Comparison of ENCODE assay signal across 24 mouse cellular contexts in the genomic region with DNA sequence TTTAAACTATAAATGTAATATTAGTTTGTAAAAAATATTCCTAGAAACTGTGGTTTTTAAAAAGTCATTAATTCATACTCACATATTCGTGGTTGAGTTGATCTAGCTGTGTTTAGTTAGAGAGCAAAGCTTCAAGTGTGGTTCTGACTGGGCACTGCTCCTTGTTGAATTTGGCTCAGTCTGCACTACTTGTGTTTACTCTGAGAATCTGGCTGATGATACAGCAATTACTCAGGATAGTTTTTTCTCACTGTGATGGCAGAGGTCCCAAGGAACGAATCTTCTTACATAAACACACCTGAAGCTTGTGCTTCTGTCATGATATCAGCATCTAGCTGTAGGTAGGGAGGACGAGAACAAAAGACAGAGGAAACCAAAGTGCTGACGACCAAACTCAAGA. TPM values are rescaled to one million over a fixed set of nuclear protein-coding genes. Genes with fewer than 3 reads are reported as not detected.
DNase-seq lines count a peak whose midpoint lies in the region; ATAC-seq and TF ChIP-seq lines count a peak whose summit lies in the region.
"Had no signal": no experiment of that assay in that cellular context is flagged by ENCODE, and none has a peak within 500 bp of the region (broad histone marks: within the 10 kb centered on the region; RNA-seq: fewer than 3 reads in every experiment).

No protein-coding gene starts in this region.

- no peaks in the 10 kb centered on the region for H3K4me1 ChIP-seq in embryonic facial prominence, embryonic 14.5 days (ENCODE audit: control insufficient read depth, insufficient read depth, low read length)
- no peaks in the 10 kb centered on the region for H3K4me1 ChIP-seq in embryonic facial prominence, embryonic 10.5 days
- H3K4me1 ChIP-seq in lung, embryonic 14.5 days (ENCODE audit: insufficient read depth) = no peaks in the 10 kb centered on the region
- H3K4me1 ChIP-seq in lung, adult 2 months (ENCODE audit: control insufficient read depth, insufficient read depth, low read length) = no peaks in the 10 kb centered on the region
- H3K4me1 ChIP-seq: embryonic facial prominence, embryonic 13.5 days; forebrain, embryonic 13.5 days; forebrain, embryonic 15.5 days had no signal

- H3K27me3 ChIP-seq in embryonic facial prominence, embryonic 14.5 days (replicated peaks; ENCODE audit: control insufficient read depth, insufficient read depth, low read length) = no peaks in the 10 kb centered on the region
- no peaks in the 10 kb centered on the region for H3K27me3 ChIP-seq in embryonic facial prominence, embryonic 10.5 days (replicated peaks; ENCODE audit: low read depth, poor library complexity, severe bottlenecking)
- H3K27me3 ChIP-seq in lung, embryonic 14.5 days (ENCODE audit: insufficient read depth, low read length) = no peaks in the 10 kb centered on the region
- H3K27me3 ChIP-seq: CH12.LX; embryonic facial prominence, embryonic 13.5 days; forebrain, embryonic 13.5 days; forebrain, embryonic 15.5 days; Patski had no signal

- H3K36me3 ChIP-seq in embryonic facial prominence, embryonic 14.5 days (ENCODE audit: control insufficient read depth, insufficient read depth, low read length) = no peaks in the 10 kb centered on the region
- no peaks in the 10 kb centered on the region for H3K36me3 ChIP-seq in embryonic facial prominence, embryonic 10.5 days (replicated peaks)
- no peaks in the 10 kb centered on the region for H3K36me3 ChIP-seq in lung, embryonic 14.5 days (ENCODE audit: insufficient read depth)
- H3K36me3 ChIP-seq: embryonic facial prominence, embryonic 13.5 days; forebrain, embryonic 15.5 days; G1E had no signal

- H3K9ac ChIP-seq in embryonic facial prominence, embryonic 14.5 days (ENCODE audit: low read depth, low read length) = no peak overlapping the region
- H3K9ac ChIP-seq in lung, embryonic 14.5 days = no peak overlapping the region
- H3K9ac ChIP-seq: embryonic facial prominence, embryonic 13.5 days; forebrain, embryonic 13.5 days; forebrain, embryonic 15.5 days; forebrain, postnatal 0 days had no signal

- WGBS in embryonic facial prominence, embryonic 14.5 days = 59% methylated on average over 4 of the region's 4 CpGs
- 74% methylated on average over 4 of the region's 4 CpGs for WGBS in embryonic facial prominence, embryonic 10.5 days
- WGBS in lung, embryonic 14.5 days = 26% methylated on average over 4 of the region's 4 CpGs
- 24% methylated on average over 4 of the region's 4 CpGs for WGBS in lung, adult 2 months

- no peaks in the 10 kb centered on the region for H3K9me3 ChIP-seq in embryonic facial prominence, embryonic 14.5 days (ENCODE audit: control insufficient read depth, low read length)
- no peaks in the 10 kb centered on the region for H3K9me3 ChIP-seq in embryonic facial prominence, embryonic 10.5 days
- no peaks in the 10 kb centered on the region for H3K9me3 ChIP-seq in lung, embryonic 14.5 days (ENCODE audit: low read depth, low read length)
- H3K9me3 ChIP-seq: embryonic facial prominence, embryonic 13.5 days; forebrain, embryonic 13.5 days; forebrain, embryonic 15.5 days; G1E had no signal

- no peak overlapping the region for H3K4me3 ChIP-seq in embryonic facial prominence, embryonic 14.5 days (ENCODE audit: low read depth, low read length)
- H3K4me3 ChIP-seq in embryonic facial prominence, embryonic 10.5 days = no peak overlapping the region
- no peak overlapping the region for H3K4me3 ChIP-seq in lung, embryonic 14.5 days (ENCODE audit: low read depth, low read length)
- H3K4me3 ChIP-seq in lung, adult 2 months (replicated peaks; ENCODE audit: extremely low read depth, low read depth, low read length) = no peak overlapping the region
- H3K4me3 ChIP-seq: embryonic facial prominence, embryonic 13.5 days; forebrain, embryonic 13.5 days; forebrain, embryonic 15.5 days had no signal

- ATAC-seq in embryonic facial prominence, embryonic 14.5 days (ENCODE audit: low read depth) = peak; percentile 53; the same call in 1 of the 2 replicates
- no peak for ATAC-seq in lung, embryonic 14.5 days (ENCODE audit: insufficient read depth)
- ATAC-seq: activated CD4-positive, CD25-positive, alpha-beta regulatory T cell, adult 4 months; CD4-positive, CD25-positive, alpha-beta regulatory T cell, adult 4 months; forebrain, embryonic 13.5 days; forebrain, embryonic 15.5 days; forebrain, postnatal 0 days; Patski had no signal

- H3K4me2 ChIP-seq in embryonic facial prominence, embryonic 14.5 days (ENCODE audit: low read depth, low read length) = no peak overlapping the region
- no peak overlapping the region for H3K4me2 ChIP-seq in lung, embryonic 14.5 days
- H3K4me2 ChIP-seq: embryonic facial prominence, embryonic 13.5 days; forebrain, embryonic 13.5 days; forebrain, embryonic 15.5 days had no signal

- no peak for TF ChIP-seq POLR2A in lung, adult 2 months (IDR thresholded peaks at IDR 0.05; ENCODE audit: borderline replicate concordance, extremely low read depth, low read depth, low read length)

- TF ChIP-seq CTCF in lung, embryonic 14.5 days (IDR thresholded peaks at IDR 0.05; ENCODE audit: low read depth) = no peak
- no peak for TF ChIP-seq CTCF in lung, adult 2 months (IDR thresholded peaks at IDR 0.05; ENCODE audit: insufficient read depth, low read length)

- DNase-seq in embryonic facial prominence, embryonic 14.5 days (ENCODE audit: low spot score) = peak; percentile 65
- no peak for DNase-seq in embryonic facial prominence, embryonic 10.5 days (ENCODE audit: low spot score)
- peak; percentile 13 for DNase-seq in lung, embryonic 14.5 days
- no peak for DNase-seq in lung, adult 2 months
- DNase-seq in brain, adult 2 months (ENCODE audit: low read depth, low spot score) = peak; percentile 14
- DNase-seq in frontal cortex, postnatal 36 days (ENCODE audit: low spot score in 2 of 2) = no peak
- DNase-seq: adrenal gland, adult 8-10 months; adrenal gland, postnatal 14 days; adrenal gland, postnatal 36 days; B cell, adult 2 months; cerebellum, adult 11-12 months; cerebellum, adult 2 months; cerebellum, adult 9-10 months; cerebellum, postnatal 10 days; cerebellum, postnatal 25 days; forebrain, postnatal 0 days had no signal

- H3K27ac ChIP-seq in embryonic facial prominence, embryonic 14.5 days (replicated peaks; ENCODE audit: low read depth, low read length) = no peak overlapping the region
- H3K27ac ChIP-seq in embryonic facial prominence, embryonic 10.5 days (replicated peaks) = no peak overlapping the region
- no peak overlapping the region for H3K27ac ChIP-seq in lung, embryonic 14.5 days (ENCODE audit: low read depth)
- H3K27ac ChIP-seq: embryonic facial prominence, embryonic 13.5 days; forebrain, embryonic 13.5 days; forebrain, embryonic 15.5 days had no signal

RNA-seq across cellular contexts. Expression of a gene that starts 16.4 kb away (rescaled TPM):
- polyA plus RNA-seq in embryonic facial prominence, embryonic 14.5 days (2014; fragmentation: Nextera tagmentation; extraction: Ambion mirVana) = 2.2 and 2.8 TPM in 2 replicates
- 0.26 and 0.32 TPM in 2 replicates for polyA plus RNA-seq in embryonic facial prominence, embryonic 10.5 days (2016; fragmentation: Nextera tagmentation; extraction: Ambion mirVana)
- polyA plus RNA-seq in lung, embryonic 14.5 days (2014; fragmentation: Nextera tagmentation; extraction: Ambion mirVana) = 0.33 and 0.50 TPM in 2 replicates
- not detected in 2 replicates for polyA plus RNA-seq in lung, adult 2 months (2012; rRNA removed)
- polyA plus RNA-seq: activated CD4-positive, CD25-positive, alpha-beta regulatory T cell, adult 4 months; CD4-positive, CD25-positive, alpha-beta regulatory T cell, adult 4 months; G1E had no signal

Comparison
In these comparisons a context has a peak if more than half of its experiments do, and no peak if none do; other contexts are left out.
1. DNase-seq: peak in embryonic facial prominence, embryonic 14.5 days (single experiment), lung, embryonic 14.5 days (single experiment) and brain, adult 2 months (single experiment); none in embryonic facial prominence, embryonic 10.5 days (single experiment), lung, adult 2 months (single experiment) and frontal cortex, postnatal 36 days (0 of 2).